Mouse (Mus musculus): ENCODE data around the gene Polr2e. TPM values are rescaled to one million over a fixed set of nuclear protein-coding genes. Genes with fewer than 3 reads are reported as not detected.

The Polr2e gene
- total RNA-seq, 4 experiments from 2014 or later: 64.7 to 80.4 (median 72.9) TPM

- no peak for DNase-seq (ENCODE audit: low spot score in 2 of 2)
These were observed 50.3 kb downstream of the Polr2e start for GRCm38 (mm10) chr10:79989272-79989786.

GRCm38 (mm10) chr10:79988506-79989271, 50.9 kb downstream of the Polr2e start, which contains the start of gene Cnn2:
TSS of gene Cnn2 (plus strand) at chr10:79988584.
- DNase-seq (ENCODE audit: low spot score in 2 of 2): no peak

GRCm38 (mm10) chr10:79987771-79988505, 51.7 kb downstream of the Polr2e start:
- no peak for DNase-seq (ENCODE audit: low spot score in 2 of 2)

GRCm38 (mm10) chr10:79986963-79987362, 52.6 kb downstream of the Polr2e start:
- DNase-seq (ENCODE audit: low spot score in 2 of 2): peak; percentile 68 to 78

GRCm38 (mm10) chr10:79986232-79986878, 53.2 kb downstream of the Polr2e start:
- DNase-seq (ENCODE audit: low spot score in 2 of 2): no peak

Other genes starting within 250 kb of the Polr2e start
- gene Prss57, start 248.8 kb downstream of the Polr2e start, total RNA-seq (2022): under 1 TPM; 0.14 to 0.63 (median 0.39) TPM
- 100 to 1,000 TPM; 265 to 281 (median 267) TPM for gene Palm, start 246.2 kb downstream of the Polr2e start, total RNA-seq (2022)
- under 1 TPM; 0.32 to 0.89 (median 0.54) TPM for gene Misp, start 218.8 kb downstream of the Polr2e start, total RNA-seq (2022)
- 10 to 100 TPM; 59.3 to 67.3 (median 63.6) TPM for gene Ptbp1, start 185.4 kb downstream of the Polr2e start, total RNA-seq (2022)
- 1 to 10 TPM; 2.4 to 3.2 (median 2.7) TPM for gene Prtn3, start 165.3 kb downstream of the Polr2e start, total RNA-seq (2022)
- gene Plppr3, start 165.2 kb downstream of the Polr2e start, total RNA-seq (2022): 10 to 100 TPM; 49.7 to 56.0 (median 52.7) TPM
- gene Elane, start 153.5 kb downstream of the Polr2e start, total RNA-seq (2022): not detected
- gene Cfd, start 148.9 kb downstream of the Polr2e start, total RNA-seq (2022): not detected
- gene Med16, start 130.9 kb downstream of the Polr2e start, total RNA-seq (2022): 10 to 100 TPM; 51.9 to 68.0 (median 61.4) TPM
- not detected for gene Gm26602, start 128.9 kb downstream of the Polr2e start, total RNA-seq (2022)
- gene Kiss1r, start 122.8 kb downstream of the Polr2e start, total RNA-seq (2022): 1 to 10 TPM; 5.8 to 8.3 (median 6.4) TPM
- gene R3hdm4, start 118.6 kb downstream of the Polr2e start, total RNA-seq (2022): 100 to 1,000 TPM; 312 to 357 (median 346) TPM
- gene Arid3a, start 112.8 kb downstream of the Polr2e start, total RNA-seq (2022): 1 to 10 TPM; 5.0 to 7.8 (median 7.5) TPM
- gene Wdr18, start 79.6 kb downstream of the Polr2e start, total RNA-seq (2022): 10 to 100 TPM; 38.5 to 48.2 (median 44.6) TPM
- under 1 TPM; 0.23 to 0.30 (median 0.24) TPM for gene Grin3b, start 69.1 kb downstream of the Polr2e start, total RNA-seq (2022)
- gene Tmem259, start 55.5 kb downstream of the Polr2e start, total RNA-seq (2022): 100 to 1,000 TPM; 105 to 117 (median 113) TPM
- gene Cnn2, start 51.2 kb downstream of the Polr2e start, total RNA-seq (2022): 1 to 10 TPM; 5.4 to 6.7 (median 6.3) TPM
- 10 to 100 TPM; 11.0 to 12.3 (median 12.0) TPM for gene Abca7, start 43.3 kb downstream of the Polr2e start, total RNA-seq (2022)
- gene Arhgap45, start 23.1 kb downstream of the Polr2e start, total RNA-seq (2022): 1 to 10 TPM; 3.6 to 9.6 (median 6.0) TPM
- 100 to 1,000 TPM; 472 to 551 (median 538) TPM for gene Gpx4, start 7.4 kb upstream of the Polr2e start, total RNA-seq (2022)
- gene Sbno2, start 65.8 kb upstream of the Polr2e start, total RNA-seq (2022): 10 to 100 TPM; 16.2 to 32.0 (median 20.3) TPM
- gene Stk11, start 76.0 kb upstream of the Polr2e start, total RNA-seq (2022): 100 to 1,000 TPM; 102 to 111 (median 109) TPM
- 100 to 1,000 TPM; 306 to 342 (median 330) TPM for gene Atp5d, start 98.8 kb upstream of the Polr2e start, total RNA-seq (2022)
- 100 to 1,000 TPM; 328 to 363 (median 358) TPM for gene Cbarp, start 101.0 kb upstream of the Polr2e start, total RNA-seq (2022)
- gene Midn, start 108.5 kb upstream of the Polr2e start, total RNA-seq (2022): 10 to 100 TPM; 48.5 to 76.4 (median 64.1) TPM
- gene Cirbp, start 126.2 kb upstream of the Polr2e start, total RNA-seq (2022): 100 to 1,000 TPM; 124 to 159 (median 143) TPM
- 1 to 10 TPM; 4.1 to 6.0 (median 5.5) TPM for gene 1600002K03Rik, start 133.1 kb upstream of the Polr2e start, total RNA-seq (2022)
- gene Efna2, start 139.7 kb upstream of the Polr2e start, total RNA-seq (2022): 1 to 10 TPM; 6.8 to 9.1 (median 7.7) TPM
- gene Mum1, start 186.6 kb upstream of the Polr2e start, total RNA-seq (2022): 10 to 100 TPM; 41.9 to 51.7 (median 44.1) TPM
- 100 to 1,000 TPM; 214 to 225 (median 218) TPM for gene Ndufs7, start 209.3 kb upstream of the Polr2e start, total RNA-seq (2022)
- 10 to 100 TPM; 28.8 to 33.6 (median 31.1) TPM for gene Gamt, start 221.2 kb upstream of the Polr2e start, total RNA-seq (2022)
- gene Dazap1, start 221.7 kb upstream of the Polr2e start, total RNA-seq (2022): 10 to 100 TPM; 76.4 to 90.1 (median 83.5) TPM